Comparison of ENCODE assay signal across 8 mouse cellular contexts in genomic region chr9:13195762-13196161, GRCm38 (mm10). TPM values are rescaled to one million over a fixed set of nuclear protein-coding genes. Genes with fewer than 3 reads are reported as not detected.
DNase-seq lines count a peak whose midpoint lies in the region; ATAC-seq and TF ChIP-seq lines count a peak whose summit lies in the region.

No protein-coding gene starts in this region.

- no peaks in the 10 kb centered on the region for H3K4me1 ChIP-seq in hindbrain, embryonic 12.5 days
- no peaks in the 10 kb centered on the region for H3K4me1 ChIP-seq in olfactory bulb, adult 2 months (ENCODE audit: control insufficient read depth, insufficient read depth, low read length)

- DNase-seq in frontal cortex, postnatal 14 days (ENCODE audit: low spot score in 2 of 2) = no peak
- peak; percentile 22 for DNase-seq in CD4-positive helper T cell, adult 2 months (ENCODE audit: low read depth, low spot score)
- peak; percentile 59 to 67 for DNase-seq in cerebellum, postnatal 10 days
- peak; percentile 43 to 48 for DNase-seq in left cerebral cortex, postnatal 14 days (ENCODE audit: low spot score in 2 of 2)
- DNase-seq in ovary, postnatal 14 days (ENCODE audit: low spot score) = no peak

- H3K4me3 ChIP-seq in hindbrain, embryonic 12.5 days = no peak overlapping the region
- no peak overlapping the region for H3K4me3 ChIP-seq in olfactory bulb, adult 2 months (ENCODE audit: insufficient read depth, low read depth, low read length)

- no peak for TF ChIP-seq POLR2A in olfactory bulb, adult 2 months (IDR thresholded peaks at IDR 0.05; ENCODE audit: insufficient read depth, low read depth, low read length)

- H3K9ac ChIP-seq in hindbrain, embryonic 12.5 days = no peak overlapping the region

- 6% methylated on average over 7 of the region's 7 CpGs for WGBS in hindbrain, embryonic 12.5 days
- 9% methylated on average over 7 of the region's 7 CpGs for WGBS in olfactory bulb, adult 2 months

- H3K4me2 ChIP-seq in hindbrain, embryonic 12.5 days (replicated peaks) = peak overlapping the region; percentile 26; the same call in 1 of the 2 replicates

- ATAC-seq in frontal cortex, adult (ENCODE audit: low TSS enrichment) = peak; percentile 85
- ATAC-seq in hindbrain, embryonic 12.5 days (ENCODE audit: low FRiP score) = peak; percentile 65

- H3K36me3 ChIP-seq in hindbrain, embryonic 12.5 days = no peaks in the 10 kb centered on the region

- peak; percentile 32; the same call in 1 of the 2 replicates for TF ChIP-seq CTCF in olfactory bulb, adult 2 months (IDR thresholded peaks at IDR 0.05; ENCODE audit: insufficient read depth, low read depth, low read length)

- intact Hi-C loops in left cerebral cortex, postnatal 14 days (cut with DNase I) = loop anchor here (10.0 kb wide), 1 partner anchor 321 kb away; no protein-coding TSS in a partner anchor

- no peaks in the 10 kb centered on the region for H3K27me3 ChIP-seq in hindbrain, embryonic 12.5 days

- H3K9me3 ChIP-seq in hindbrain, embryonic 12.5 days (replicated peaks) = no peaks in the 10 kb centered on the region

- no peak overlapping the region for H3K27ac ChIP-seq in hindbrain, embryonic 12.5 days
- no peak overlapping the region for H3K27ac ChIP-seq in olfactory bulb, adult 2 months (ENCODE audit: insufficient read depth, low read depth, low read length)

RNA-seq across cellular contexts. Expression of gene Jrkl, which starts 49.9 kb away (rescaled TPM):
- polyA plus RNA-seq in hindbrain, embryonic 12.5 days (2016; fragmentation: Nextera tagmentation; extraction: Ambion mirVana) = 13.9 and 15.5 TPM in 2 replicates
- 1 to 10 TPM; 7.7 to 8.7 TPM for total RNA-seq in left cerebral cortex, postnatal 14 days (2021)
- not detected in 2 replicates for polyA plus RNA-seq in olfactory bulb, adult 2 months (2012; ENCODE audit: insufficient read depth, insufficient read length, low replicate concordance, missing spikeins)

RNA-seq across cellular contexts. Expression of gene Ccdc82, which starts 51.0 kb away (rescaled TPM):
- 13.6 and 14.9 TPM in 2 replicates for polyA plus RNA-seq in hindbrain, embryonic 12.5 days (2016; fragmentation: Nextera tagmentation; extraction: Ambion mirVana)
- 1 to 10 TPM; 9.4 to 9.9 TPM for total RNA-seq in left cerebral cortex, postnatal 14 days (2021)
- polyA plus RNA-seq in olfactory bulb, adult 2 months (2012; ENCODE audit: insufficient read depth, insufficient read length, low replicate concordance, missing spikeins) = not detected in 2 replicates

Comparison
In these comparisons a context has a peak if more than half of its experiments do, and no peak if none do; other contexts are left out.
1. DNase-seq: peak in CD4-positive helper T cell, adult 2 months (single experiment), cerebellum, postnatal 10 days (2 of 2) and left cerebral cortex, postnatal 14 days (2 of 2); none in frontal cortex, postnatal 14 days (0 of 2) and ovary, postnatal 14 days (single experiment).
2. RNA of gene Jrkl, which starts 49.9 kb away (polyA plus RNA-seq): 13.9 to 15.5 TPM in hindbrain, embryonic 12.5 days; not detected in olfactory bulb, adult 2 months; every median in the first group is over 10 times any median in the second.